8 mouse cellular contexts compared by ENCODE assay signal in genomic region chr4:146059974-146060693, GRCm38 (mm10). TPM values are rescaled to one million over a fixed set of nuclear protein-coding genes. Genes with fewer than 3 reads are reported as not detected.
"Had no signal": no experiment of that assay in that cellular context is flagged by ENCODE, and none has a peak within 500 bp of the region (broad histone marks: within the 10 kb centered on the region; RNA-seq: fewer than 3 reads in every experiment).

No protein-coding gene starts in this region.

RNA-seq across cellular contexts. Expression of gene Zfp987, which starts 37.0 kb away (rescaled TPM):
- polyA plus RNA-seq: lung, adult 2 months; lung, postnatal 0 days; macrophage; midbrain, embryonic 11.5 days; midbrain, embryonic 13.5 days; midbrain, embryonic 15.5 days; midbrain, postnatal 0 days; thymus, adult 2 months had no signal
